Mouse (Mus musculus) megakaryocyte, embryonic 14.5 days (primary cell): ENCODE measurements at regions not wholly inside any gene's neighbourhood (a gene's known extent, or its start where the extent isn't known, plus 50 kb on each side); places are given as distances from the start of the nearest gene placed in this dataset.
"Not testable (repeated sequence)": the region's sequence is repeated elsewhere in the genome, so short reads cannot be mapped to it uniquely, and the experiment has no call there.

ENCODE experiments used
- FLI1 ChIP-seq: IDR thresholded peaks from 2 replicates; pipeline ENCODE4 v1.6.1; 2012; ENCODE audit warnings: low read length, inconsistent platforms, mixed read lengths
- GATA1 ChIP-seq: IDR thresholded peaks from 3 replicates; pipeline ENCODE4 v1.6.1; 2012; ENCODE audit warnings: mixed read lengths, low read length, inconsistent platforms, borderline replicate concordance

GRCm38 (mm10) chrX:94796845-94797244 is 72.5 kb downstream of the Zxdb start:
- not testable (repeated sequence) for TF ChIP-seq GATA1, FLI1
